Mouse (Mus musculus): ENCODE data around the gene Edem3.

DNA sequence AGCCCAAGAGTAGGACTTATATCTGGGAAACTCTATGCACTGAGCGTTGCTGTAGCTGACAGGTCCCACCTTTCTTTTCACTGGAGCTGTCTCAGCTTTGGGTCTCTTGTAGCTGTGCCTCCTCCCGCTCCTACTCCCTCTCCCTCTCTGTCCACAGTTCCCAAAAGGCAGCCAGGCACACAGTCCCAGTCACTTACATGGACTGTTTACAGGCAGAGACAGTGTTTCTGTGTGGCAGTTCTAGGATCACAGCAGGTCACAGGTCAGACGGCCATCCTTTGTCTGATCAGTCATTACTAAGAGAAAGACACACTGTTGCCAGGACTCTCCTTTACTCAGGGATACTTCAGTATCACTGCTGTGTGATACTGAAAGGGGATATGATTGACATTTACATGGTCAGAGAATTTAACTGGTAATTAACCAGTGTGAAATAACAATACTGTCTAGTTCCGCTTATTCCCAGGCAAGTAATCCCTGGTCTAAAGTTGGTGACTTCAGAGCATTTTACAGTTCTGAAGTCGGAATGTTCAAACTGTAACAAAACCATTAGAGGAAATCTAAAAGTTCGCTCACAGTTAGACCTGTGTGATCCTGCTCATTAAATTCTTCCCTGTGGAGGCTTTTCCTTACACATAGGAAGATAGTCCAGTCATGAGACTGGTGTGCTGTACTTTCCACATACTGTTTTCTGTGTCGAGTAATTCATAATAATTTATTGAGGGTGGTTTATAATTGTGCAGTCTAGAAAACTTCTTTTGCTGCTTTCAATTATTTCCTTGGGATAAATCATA lies 55.7 kb downstream of the Edem3 start:
- TF ChIP-seq CTCF (IDR thresholded peaks at IDR 0.05; ENCODE audit: low read depth) (no peak), EP300 (optimal IDR thresholded peaks at IDR 0.05) (no peak)

All from stomach, postnatal 0 days (tissue).